Mouse (Mus musculus) kidney, adult 2 months (tissue): ENCODE measurements around the gene Tnfsf9.

Experiments
- CTCF ChIP-seq: fragments of 200-500 bp; conservative IDR thresholded peaks from 2 replicates; pipeline ENCODE4 v1.5.1; 2011; ENCODE audit warnings: low read depth, mild to moderate bottlenecking, control low read depth, low read length, moderate library complexity, mixed read lengths; ENCODE audit not compliant: insufficient read depth, insufficient read length
- POLR2A ChIP-seq: fragments of 200-500 bp; IDR thresholded peaks from one replicate; pipeline ENCODE4 v1.6.1; 2011; ENCODE audit warnings: low read depth, low read length, control low read depth

DNA sequence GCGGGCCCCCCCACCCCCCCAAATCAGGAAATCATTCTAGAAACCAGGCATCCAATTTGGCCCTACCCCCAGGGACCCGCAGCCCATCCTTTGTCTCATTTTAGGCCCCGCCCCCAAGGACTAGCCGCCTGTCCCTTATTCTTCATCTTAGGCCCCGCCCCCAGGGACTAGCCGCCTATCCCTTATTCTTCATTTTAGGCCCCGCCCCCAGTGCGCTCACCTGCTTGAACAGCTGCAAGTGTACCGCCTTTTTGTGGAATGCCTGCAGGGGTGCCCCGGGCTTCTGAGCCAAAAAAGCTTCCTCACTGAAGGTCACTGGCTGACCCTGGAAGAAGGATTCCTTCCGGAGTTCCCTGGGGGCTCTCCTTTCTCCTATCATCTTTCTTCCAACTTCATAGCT is 34.4 kb upstream of the Tnfsf9 start:
- TF ChIP-seq POLR2A, result no peak
- TF ChIP-seq CTCF, result no peak
